Mouse (Mus musculus): Measurements from ENCODE around the gene Mroh9. TPM values are rescaled to one million over a fixed set of nuclear protein-coding genes. Genes with fewer than 3 reads are reported as not detected.

Gene Mroh9
- polyA plus RNA-seq, 1 experiment: not detected

- Histone ChIP-seq H3K4me3 (ENCODE audit: insufficient read depth, low read depth, low read length) (no peak within 1 kb of the TSS), H3K27ac (ENCODE audit: insufficient read depth, low read depth, low read length) (no peak within 1 kb of the TSS), H3K36me3 (ENCODE audit: control insufficient read depth, insufficient read depth, low read length) (no peaks in the 10 kb centered on the region), H3K27me3 (replicated peaks; ENCODE audit: control insufficient read depth, insufficient read depth, low read length) (no peaks in the 10 kb centered on the region), H3K4me1 (ENCODE audit: control insufficient read depth, insufficient read depth, low read length) (peaks cover 4% of the 10 kb centered on the region; the same call in 1 of the 2 replicates)
- WGBS: 89% methylated on average over 1 of the region's 1 CpGs
- TF ChIP-seq POLR2A (IDR thresholded peaks at IDR 0.05; ENCODE audit: low read depth, low read length): no peak
- TF ChIP-seq CTCF (conservative IDR thresholded peaks at IDR 0.05; ENCODE audit: insufficient read depth, insufficient read length, low read depth, low read length): no peak
- no peak for DNase-seq
Measured at GRCm38 (mm10) chr1:162984428-162984827, 101.0 kb downstream of the Mroh9 start, which contains the start of gene Fmo3. Gene Fmo3 (minus strand): TSS chr1:162984528.

Other genes starting within 250 kb of the Mroh9 start
- 488 and 529 TPM in 2 replicates for gene Fmo1, start 219.1 kb downstream of the Mroh9 start, polyA plus RNA-seq (2012; rRNA removed)
- gene Fmo2, start 186.9 kb downstream of the Mroh9 start, polyA plus RNA-seq (2012; rRNA removed): 116 and 161 TPM in 2 replicates
- gene Fmo6, start 148.2 kb downstream of the Mroh9 start, polyA plus RNA-seq (2012; rRNA removed): not detected in 2 replicates
- 0.18 and 0.19 TPM in 2 replicates for gene Fmo3, start 101.1 kb downstream of the Mroh9 start, polyA plus RNA-seq (2012; rRNA removed)
- 2.4 and 2.8 TPM in 2 replicates for gene Prrx1, start 228.0 kb upstream of the Mroh9 start, polyA plus RNA-seq (2012; rRNA removed)

Data from kidney, adult 2 months (tissue).